Mouse (Mus musculus): ENCODE data around the gene Fam213a.

- no peak for TF ChIP-seq CTCF (IDR thresholded peaks at IDR 0.05; ENCODE audit: low read depth)
- no peak for TF ChIP-seq EP300 (IDR thresholded peaks at IDR 0.05; ENCODE audit: low read depth)
These were observed 60.9 kb downstream of the Fam213a start for GRCm38 (mm10) chr14:40952715-40953114.

All from liver, embryonic 14.5 days (tissue).